Mouse (Mus musculus) intestine, embryonic 15.5 days (tissue): Measurements from ENCODE around the gene Glg1. TPM values are rescaled to one million over a fixed set of nuclear protein-coding genes. Genes with fewer than 3 reads are reported as not detected.
"Not testable (repeated sequence)": the region's sequence is repeated elsewhere in the genome, so short reads cannot be mapped to it uniquely, and the experiment has no call there.

ENCODE experiments used
- ATAC-seq: fragments of 200-750 bp; cut with Nextera tagmentation; 2 replicates; pipeline ENCODE4 v1.8.0; 2017; ENCODE audit warnings: moderate TSS enrichment, moderate library complexity
- H3K27ac ChIP-seq: fragments of 300-500 bp; sonication (generic); 2 replicates; pipeline ENCODE4 v1.5.1; 2015; ENCODE audit warnings: mild to moderate bottlenecking, inconsistent platforms
- H3K27me3 ChIP-seq: fragments of 300-500 bp; sonication (generic); replicated peaks from 2 replicates; pipeline ENCODE4 v1.6.1; 2015; ENCODE audit warnings: inconsistent platforms
- H3K36me3 ChIP-seq: fragments of 300-500 bp; sonication (generic); 2 replicates; pipeline ENCODE4 v1.6.1; 2015; ENCODE audit warnings: inconsistent platforms
- H3K4me1 ChIP-seq: fragments of 300-500 bp; sonication (generic); replicated peaks from 2 replicates; pipeline ENCODE4 v1.6.1; 2015; ENCODE audit warnings: inconsistent platforms
- H3K4me2 ChIP-seq: fragments of 300-500 bp; sonication (generic); replicated peaks from 2 replicates; pipeline ENCODE4 v1.6.1; 2015; ENCODE audit warnings: mild to moderate bottlenecking, inconsistent platforms
- H3K4me3 ChIP-seq: fragments of 300-500 bp; sonication (generic); replicated peaks from 2 replicates; pipeline ENCODE4 v1.5.1; 2015; ENCODE audit warnings: inconsistent platforms
- H3K9ac ChIP-seq: fragments of 300-500 bp; sonication (generic); 2 replicates; pipeline ENCODE4 v1.6.1; 2015; ENCODE audit warnings: inconsistent platforms
- H3K9me3 ChIP-seq: fragments of 300-500 bp; sonication (generic); 2 replicates; pipeline ENCODE4 v1.6.1; 2016; ENCODE audit warnings: inconsistent platforms
- WGBS: fragments of 180-500 bp; shearing (Covaris S2); methylation state at CpG from one replicate; pipeline ENCODE4 v1.1.7; 2015; 5-methylcytosine and 5-hydroxymethylcytosine counted together
- polyA plus RNA-seq: library from polyadenylated mRNA; unstranded; fragments of >200 nt; fragmentation: Nextera tagmentation; extraction: Ambion mirVana; gene quantifications from 2 replicates; pipeline ENCODE4 v1.2.1, GENCODE M21; 2015

The Glg1 gene
- polyA plus RNA-seq, 1 experiment from 2014 or later = 57.4 TPM

GRCm38 (mm10) chr8:111285603-111286002 lies 26.6 kb upstream of the Glg1 start:
- no peak for ATAC-seq
- Histone ChIP-seq H3K9ac (no peak overlapping the region), H3K36me3 (peaks cover 49% of the 10 kb centered on the region), H3K4me3 (no peak overlapping the region), H3K4me2 (no peak overlapping the region), H3K27ac (no peak overlapping the region), H3K27me3 (no peaks in the 10 kb centered on the region), H3K9me3 (no peaks in the 10 kb centered on the region), H3K4me1 (no peaks in the 10 kb centered on the region)
- WGBS = 87% methylated on average over 4 of the region's 4 CpGs

GRCm38 (mm10) chr8:111282093-111282492 lies 23.1 kb upstream of the Glg1 start:
- 91% methylated on average over 3 of the region's 3 CpGs for WGBS
- Histone ChIP-seq H3K4me1 (no peaks in the 10 kb centered on the region), H3K36me3 (peaks cover 36% of the 10 kb centered on the region), H3K9ac (no peak overlapping the region), H3K27ac (no peak overlapping the region), H3K27me3 (no peaks in the 10 kb centered on the region), H3K4me3 (no peak overlapping the region), H3K9me3 (no peaks in the 10 kb centered on the region), H3K4me2 (no peak overlapping the region)
- no peak for ATAC-seq

GRCm38 (mm10) chr8:111268277-111268676 lies 9.3 kb upstream of the Glg1 start:
- Histone ChIP-seq H3K9ac (no peak overlapping the region), H3K4me3 (no peak overlapping the region), H3K27me3 (no peaks in the 10 kb centered on the region), H3K4me1 (no peaks in the 10 kb centered on the region), H3K9me3 (no peaks in the 10 kb centered on the region), H3K4me2 (no peak overlapping the region), H3K27ac (no peak overlapping the region), H3K36me3 (peaks cover 4% of the 10 kb centered on the region)
- no peak for ATAC-seq
- WGBS = 76% methylated on average over 2 of the region's 2 CpGs

DNA sequence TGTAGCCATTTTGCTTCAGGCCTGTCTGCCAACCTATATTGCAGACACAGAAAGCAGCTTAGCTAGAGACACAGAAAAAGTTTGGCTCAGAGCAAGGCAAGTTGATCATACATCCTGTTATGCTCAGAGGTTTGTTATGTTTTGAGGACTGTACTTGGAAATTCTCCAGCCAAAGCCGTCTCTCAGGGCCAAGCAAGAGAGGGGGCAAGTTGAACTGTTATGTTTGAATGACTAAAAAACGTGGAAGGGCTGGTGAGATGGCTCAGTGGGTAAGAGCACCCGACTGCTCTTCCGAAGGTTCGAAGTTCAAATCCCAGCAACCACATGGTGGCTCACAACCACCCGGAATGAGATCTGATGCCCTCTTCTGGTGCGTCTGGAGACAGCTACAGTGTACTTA lies 7.1 kb upstream of the Glg1 start:
- H3K4me2 ChIP-seq, ATAC-seq: not testable (repeated sequence)
- WGBS = 71% methylated on average over 7 of the region's 7 CpGs

GRCm38 (mm10) chr8:111264693-111265220 lies 5.7 kb upstream of the Glg1 start:
- WGBS = 80% methylated on average over 2 of the region's 2 CpGs
- 0 out of 2 replicates have a peak, but pooled peaks have one; percentile 23 for ATAC-seq

More for the DNA sequence above, 7.1 kb upstream of the Glg1 start:
- H3K27ac ChIP-seq, H3K36me3 ChIP-seq, H3K4me1 ChIP-seq, H3K4me3 ChIP-seq, H3K9me3 ChIP-seq, H3K27me3 ChIP-seq, H3K9ac ChIP-seq: not testable (repeated sequence)

GRCm38 (mm10) chr8:111261981-111262381 lies 3.0 kb upstream of the Glg1 start:
- 63% methylated on average over 4 of the region's 4 CpGs for WGBS
- H3K4me2 ChIP-seq = no peak overlapping the region
- no peak for ATAC-seq
- H3K27ac ChIP-seq = no peak overlapping the region
- H3K4me1 ChIP-seq = no peaks in the 10 kb centered on the region
- no peak overlapping the region for H3K4me3 ChIP-seq
- no peaks in the 10 kb centered on the region for H3K27me3 ChIP-seq
- no peaks in the 10 kb centered on the region for H3K36me3 ChIP-seq
- no peaks in the 10 kb centered on the region for H3K9me3 ChIP-seq
- H3K9ac ChIP-seq = no peak overlapping the region

More at GRCm38 (mm10) chr8:111264693-111265220, 5.7 kb upstream of the Glg1 start:
- H3K4me2 ChIP-seq = no peak overlapping the region
- H3K27ac ChIP-seq = no peak overlapping the region
- no peaks in the 10 kb centered on the region for H3K36me3 ChIP-seq
- H3K27me3 ChIP-seq = no peaks in the 10 kb centered on the region
- no peak overlapping the region for H3K9ac ChIP-seq
- no peaks in the 10 kb centered on the region for H3K4me1 ChIP-seq
- H3K4me3 ChIP-seq = no peak overlapping the region
- no peaks in the 10 kb centered on the region for H3K9me3 ChIP-seq

DNA sequence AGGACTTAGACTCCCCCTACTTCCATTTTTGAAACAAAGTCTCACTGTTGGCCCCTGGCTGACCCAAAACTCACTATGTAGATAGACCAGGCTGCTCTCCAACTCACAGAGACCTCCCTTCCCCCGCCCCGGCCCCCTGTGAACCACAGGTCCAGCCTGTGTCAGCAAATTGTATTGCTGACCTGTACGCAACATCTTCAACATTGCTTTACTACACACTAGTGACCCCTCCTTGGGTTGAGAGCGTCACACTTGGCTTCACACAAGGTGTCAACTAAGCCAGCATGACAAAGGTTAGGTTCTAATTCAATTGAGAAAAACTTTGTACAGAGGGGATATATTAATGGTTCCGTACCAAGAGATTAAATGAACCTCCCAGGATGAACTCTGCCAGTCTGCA lies 1.2 kb upstream of the Glg1 start:
- no peak overlapping the region for H3K27ac ChIP-seq
- H3K36me3 ChIP-seq = no peaks in the 10 kb centered on the region
- ATAC-seq = no peak
- no peaks in the 10 kb centered on the region for H3K27me3 ChIP-seq
- no peak overlapping the region for H3K4me2 ChIP-seq
- no peaks in the 10 kb centered on the region for H3K4me1 ChIP-seq
- no peak overlapping the region for H3K9ac ChIP-seq
- H3K4me3 ChIP-seq = no peak overlapping the region
- WGBS = 93% methylated on average over 5 of the region's 5 CpGs
- no peaks in the 10 kb centered on the region for H3K9me3 ChIP-seq

GRCm38 (mm10) chr8:111259408-111259741 lies 359 bp upstream of the Glg1 start:
- peak overlapping the region; percentile 97 for H3K9ac ChIP-seq
- H3K36me3 ChIP-seq = no peaks in the 10 kb centered on the region
- peak overlapping the region; percentile 63 for H3K4me2 ChIP-seq
- no peaks in the 10 kb centered on the region for H3K9me3 ChIP-seq
- no peak; the same call in 1 of the 2 replicates for ATAC-seq
- H3K27me3 ChIP-seq = no peaks in the 10 kb centered on the region
- no peaks in the 10 kb centered on the region for H3K4me1 ChIP-seq
- peak overlapping the region; percentile 100 for H3K27ac ChIP-seq
- peak overlapping the region; percentile 95 for H3K4me3 ChIP-seq
- 9% methylated on average over 13 of the region's 13 CpGs for WGBS

GRCm38 (mm10) chr8:111258010-111258630 lies 896 bp downstream of the Glg1 start:
- H3K27ac ChIP-seq = peak overlapping the region; percentile 100
- no peaks in the 10 kb centered on the region for H3K9me3 ChIP-seq
- peak overlapping the region; percentile 95 for H3K4me3 ChIP-seq
- peak; percentile 65 for ATAC-seq
- H3K9ac ChIP-seq = peak overlapping the region; percentile 97
- H3K4me1 ChIP-seq = no peaks in the 10 kb centered on the region
- H3K27me3 ChIP-seq = no peaks in the 10 kb centered on the region
- under 1% methylated on average over 26 of the region's 26 CpGs for WGBS
- H3K36me3 ChIP-seq = no peaks in the 10 kb centered on the region
- H3K4me2 ChIP-seq = peak overlapping the region; percentile 63

GRCm38 (mm10) chr8:111252487-111253112 lies 6.4 kb downstream of the Glg1 start:
- no peak overlapping the region for H3K4me2 ChIP-seq

GRCm38 (mm10) chr8:111250111-111250510 lies 8.9 kb downstream of the Glg1 start:
- H3K4me3 ChIP-seq = no peak overlapping the region
- WGBS = 67% methylated on average over 2 of the region's 2 CpGs
- H3K27me3 ChIP-seq = no peaks in the 10 kb centered on the region
- no peak overlapping the region for H3K27ac ChIP-seq
- no peak overlapping the region for H3K9ac ChIP-seq
- peaks cover 6% of the 10 kb centered on the region; the same call in 1 of the 2 replicates for H3K4me1 ChIP-seq
- H3K9me3 ChIP-seq = no peaks in the 10 kb centered on the region
- no peaks in the 10 kb centered on the region for H3K36me3 ChIP-seq
- no peak overlapping the region for H3K4me2 ChIP-seq
- no peak for ATAC-seq

More at GRCm38 (mm10) chr8:111252487-111253112, 6.4 kb downstream of the Glg1 start:
- H3K9me3 ChIP-seq = no peaks in the 10 kb centered on the region
- WGBS = 61% methylated on average over 4 of the region's 4 CpGs
- H3K4me3 ChIP-seq = no peak overlapping the region
- H3K9ac ChIP-seq = no peak overlapping the region
- ATAC-seq = peak; percentile 81
- H3K36me3 ChIP-seq = no peaks in the 10 kb centered on the region
- H3K27me3 ChIP-seq = no peaks in the 10 kb centered on the region
- H3K4me1 ChIP-seq = 0 out of 2 replicates have a peak, but pooled peaks cover 3% of the 10 kb centered on the region
- H3K27ac ChIP-seq = 0 out of 2 replicates have a peak overlapping the region, but pooled peaks have one; percentile 25

GRCm38 (mm10) chr8:111248136-111248535 lies 10.9 kb downstream of the Glg1 start:
- H3K36me3 ChIP-seq = no peaks in the 10 kb centered on the region
- H3K9ac ChIP-seq = no peak overlapping the region
- no peak overlapping the region for H3K27ac ChIP-seq
- H3K27me3 ChIP-seq = no peaks in the 10 kb centered on the region
- H3K4me3 ChIP-seq = no peak overlapping the region
- H3K4me2 ChIP-seq = no peak overlapping the region
- H3K9me3 ChIP-seq = no peaks in the 10 kb centered on the region
- no peak for ATAC-seq
- H3K4me1 ChIP-seq = peaks cover 6% of the 10 kb centered on the region; the same call in 1 of the 2 replicates

DNA sequence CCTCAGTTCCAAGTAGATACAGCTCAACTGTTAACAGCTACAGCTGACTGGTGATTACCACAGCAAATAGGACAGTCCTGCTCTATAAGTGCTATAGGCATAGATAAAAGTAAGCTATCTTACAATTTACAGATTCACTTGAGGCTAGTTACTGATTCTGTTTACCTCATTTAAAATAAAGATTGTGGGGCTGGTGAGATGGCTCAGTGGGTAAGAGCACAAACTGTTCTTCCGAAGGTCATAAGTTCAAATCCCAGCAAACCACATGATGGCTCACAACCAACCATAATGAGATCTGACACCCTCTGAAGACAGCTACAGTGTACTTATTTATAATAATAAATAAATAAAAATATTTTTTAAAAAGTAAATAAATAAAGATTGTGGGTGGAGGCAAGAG lies 12.2 kb downstream of the Glg1 start:
- not testable (repeated sequence) for H3K4me3 ChIP-seq, H3K27ac ChIP-seq, H3K4me1 ChIP-seq, ATAC-seq, H3K36me3 ChIP-seq, H3K4me2 ChIP-seq, H3K9ac ChIP-seq, H3K9me3 ChIP-seq, H3K27me3 ChIP-seq
- 97% methylated on average over 1 of the region's 1 CpGs for WGBS
